Comparison of ENCODE assay signal across 8 mouse cellular contexts in genomic region chr12:15565941-15566784, GRCm38 (mm10).
DNase-seq lines count a peak whose midpoint lies in the region; ATAC-seq lines count a peak whose summit lies in the region.

No protein-coding gene starts in this region.

- H3K4me3 ChIP-seq in embryonic facial prominence, embryonic 12.5 days: no peak overlapping the region
- no peak overlapping the region for H3K4me3 ChIP-seq in hindbrain, embryonic 13.5 days
- no peak overlapping the region for H3K4me3 ChIP-seq in midbrain, embryonic 15.5 days

- H3K36me3 ChIP-seq in embryonic facial prominence, embryonic 12.5 days: no peaks in the 10 kb centered on the region
- H3K36me3 ChIP-seq in hindbrain, embryonic 13.5 days: no peaks in the 10 kb centered on the region
- no peaks in the 10 kb centered on the region for H3K36me3 ChIP-seq in midbrain, embryonic 15.5 days (replicated peaks)

- H3K4me2 ChIP-seq in embryonic facial prominence, embryonic 12.5 days (replicated peaks): no peak overlapping the region
- H3K4me2 ChIP-seq in hindbrain, embryonic 13.5 days: no peak overlapping the region
- H3K4me2 ChIP-seq in midbrain, embryonic 15.5 days: no peak overlapping the region

- H3K9me3 ChIP-seq in embryonic facial prominence, embryonic 12.5 days: no peaks in the 10 kb centered on the region
- H3K9me3 ChIP-seq in hindbrain, embryonic 13.5 days: no peaks in the 10 kb centered on the region
- H3K9me3 ChIP-seq in midbrain, embryonic 15.5 days: no peaks in the 10 kb centered on the region

- DNase-seq in layer of hippocampus, adult 11-12 months (ENCODE audit: low spot score): peak; percentile 28
- DNase-seq in layer of hippocampus, adult 9-10 months (ENCODE audit: low spot score): no peak
- no peak for DNase-seq in gastrocnemius, adult 8-10 months (ENCODE audit: low spot score in 2 of 2)
- DNase-seq in ovary, postnatal 14 days (ENCODE audit: low spot score): no peak

- WGBS in embryonic facial prominence, embryonic 12.5 days: 19% methylated on average over 3 of the region's 3 CpGs
- WGBS in hindbrain, embryonic 13.5 days: 17% methylated on average over 3 of the region's 3 CpGs
- WGBS in midbrain, embryonic 15.5 days: 33% methylated on average over 3 of the region's 3 CpGs

- H3K9ac ChIP-seq in embryonic facial prominence, embryonic 12.5 days: no peak overlapping the region
- no peak overlapping the region for H3K9ac ChIP-seq in hindbrain, embryonic 13.5 days
- H3K9ac ChIP-seq in midbrain, embryonic 15.5 days: no peak overlapping the region

- peaks cover 5% of the 10 kb centered on the region for H3K4me1 ChIP-seq in embryonic facial prominence, embryonic 12.5 days
- 0 out of 2 replicates have a peak, but pooled peaks cover 5% of the 10 kb centered on the region for H3K4me1 ChIP-seq in hindbrain, embryonic 13.5 days (replicated peaks)
- 0 out of 2 replicates have a peak, but pooled peaks cover 2% of the 10 kb centered on the region for H3K4me1 ChIP-seq in midbrain, embryonic 15.5 days

- H3K27me3 ChIP-seq in embryonic facial prominence, embryonic 12.5 days: no peaks in the 10 kb centered on the region
- H3K27me3 ChIP-seq in hindbrain, embryonic 13.5 days: no peaks in the 10 kb centered on the region
- H3K27me3 ChIP-seq in midbrain, embryonic 15.5 days (replicated peaks): no peaks in the 10 kb centered on the region

- H3K27ac ChIP-seq in embryonic facial prominence, embryonic 12.5 days: peak overlapping the region; percentile 32; the same call in 1 of the 2 replicates
- H3K27ac ChIP-seq in hindbrain, embryonic 13.5 days: no peak overlapping the region
- H3K27ac ChIP-seq in midbrain, embryonic 15.5 days: no peak overlapping the region

- ATAC-seq in embryonic facial prominence, embryonic 12.5 days (ENCODE audit: insufficient number of reproducible peaks, insufficient read depth, low FRiP score, low TSS enrichment): 0 out of 2 replicates have a peak, but pooled peaks have one; percentile 64
- peak; percentile 52; the same call in 1 of the 2 replicates for ATAC-seq in hindbrain, embryonic 13.5 days (ENCODE audit: low FRiP score)
- peak; percentile 45; the same call in 1 of the 2 replicates for ATAC-seq in midbrain, embryonic 15.5 days (replicated peaks)
- no peak for ATAC-seq in granulocyte monocyte progenitor cell, adult 5-6 weeks (replicated peaks; ENCODE audit: poor library complexity, severe bottlenecking)
